15 mouse cellular contexts compared by ENCODE assay signal in genomic region chr9:120319099-120319498, GRCm38 (mm10). TPM values are rescaled to one million over a fixed set of nuclear protein-coding genes. Genes with fewer than 3 reads are reported as not detected.
"Had no signal": no experiment of that assay in that cellular context is flagged by ENCODE, and none has a peak within 500 bp of the region (broad histone marks: within the 10 kb centered on the region; RNA-seq: fewer than 3 reads in every experiment).

No protein-coding gene starts in this region.

- H3K36me3 ChIP-seq: limb, embryonic 12.5 days; liver, embryonic 13.5 days; lung, embryonic 15.5 days; midbrain, embryonic 12.5 days; neural tube, embryonic 15.5 days had no signal

- H3K4me3 ChIP-seq: limb, embryonic 12.5 days; liver, embryonic 13.5 days; lung, embryonic 15.5 days; megakaryocyte, embryonic 14.5 days; midbrain, embryonic 12.5 days; neural tube, embryonic 15.5 days had no signal

- H3K27ac ChIP-seq: limb, embryonic 12.5 days; liver, embryonic 13.5 days; lung, embryonic 15.5 days; macrophage; midbrain, embryonic 12.5 days; neural tube, embryonic 15.5 days had no signal

- H3K9ac ChIP-seq: limb, embryonic 12.5 days; liver, embryonic 13.5 days; liver, postnatal 0 days; lung, embryonic 15.5 days; midbrain, embryonic 12.5 days; neural tube, embryonic 15.5 days had no signal

- H3K9me3 ChIP-seq: limb, embryonic 12.5 days; lung, embryonic 15.5 days; midbrain, embryonic 12.5 days; neural tube, embryonic 15.5 days had no signal

- H3K4me1 ChIP-seq: limb, embryonic 12.5 days; liver, embryonic 13.5 days; lung, embryonic 15.5 days; megakaryocyte, embryonic 14.5 days; midbrain, embryonic 12.5 days had no signal

- ATAC-seq: liver, postnatal 0 days had no signal

- H3K27me3 ChIP-seq: limb, embryonic 12.5 days; liver, embryonic 13.5 days; lung, embryonic 15.5 days; midbrain, embryonic 12.5 days; neural tube, embryonic 15.5 days had no signal

- DNase-seq: kidney, adult 11 months; kidney, postnatal 10 days; kidney, postnatal 4 days; liver; liver, embryonic 13.5 days; liver, postnatal 0 days; lung, postnatal 14 days; thymus, adult 2 months; thymus, postnatal 25 days had no signal

- H3K4me2 ChIP-seq: limb, embryonic 12.5 days; liver, embryonic 13.5 days; lung, embryonic 15.5 days; midbrain, embryonic 12.5 days; neural tube, embryonic 15.5 days had no signal

RNA-seq across cellular contexts. Expression of gene Myrip, which starts 17.8 kb away (rescaled TPM):
- polyA plus RNA-seq: macrophage had no signal
